Mouse (Mus musculus): ENCODE data around the gene Hoxa10.

DNA sequence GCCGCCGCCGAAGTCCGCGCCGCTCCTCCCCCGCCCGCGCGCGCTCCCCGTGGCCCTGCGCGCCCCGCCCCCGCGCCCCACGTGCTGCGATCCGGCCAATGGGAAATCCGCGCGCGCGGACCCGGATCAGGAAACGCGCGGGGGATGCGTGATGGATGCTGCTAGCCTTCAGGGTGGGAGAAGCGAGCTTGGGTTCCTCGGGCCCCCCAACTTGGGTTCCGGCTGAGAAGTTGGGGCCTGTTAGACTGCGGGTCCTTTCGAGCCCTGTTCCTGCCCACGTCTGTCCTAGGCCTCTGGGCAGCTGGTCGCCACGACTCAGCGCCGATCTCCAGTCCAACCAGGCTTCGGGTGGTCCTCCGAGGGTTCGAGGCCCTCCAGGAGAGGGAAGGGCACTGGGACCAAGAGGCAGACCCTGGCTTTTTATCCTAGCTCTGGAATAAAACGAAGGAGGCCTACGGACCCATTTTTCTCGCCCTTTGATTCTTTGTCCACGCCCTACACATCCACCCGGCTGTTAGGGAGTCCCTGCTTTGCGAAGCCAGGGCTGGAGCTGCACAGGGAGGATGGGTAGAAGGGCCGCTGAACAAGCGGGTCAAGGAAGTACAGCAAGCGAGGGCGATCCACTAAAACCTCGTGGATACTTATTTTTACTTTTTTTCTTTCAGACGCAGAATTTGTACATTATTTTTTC lies 48.6 kb downstream of the Hoxa10 start:
- no peak for TF ChIP-seq CTCF (conservative IDR thresholded peaks at IDR 0.05; ENCODE audit: insufficient read depth, insufficient read length, low read depth, low read length)
- TF ChIP-seq POLR2A (IDR thresholded peaks at IDR 0.05; ENCODE audit: low read depth, low read length) = peak; percentile 26
